Mouse (Mus musculus) liver, embryonic 14.5 days (tissue): ENCODE measurements around the gene Cdh13. TPM values are rescaled to one million over a fixed set of nuclear protein-coding genes. Genes with fewer than 3 reads are reported as not detected.
A peak's percentile ranks its signal among the peaks of the same experiment; 100 is the strongest.

Source experiments
- ATAC-seq: fragments of 200-750 bp; cut with Nextera tagmentation; 2 replicates; pipeline ENCODE4 v1.8.0; 2017; ENCODE audit warnings: moderate number of reproducible peaks, mild to moderate bottlenecking, moderate library complexity; ENCODE audit not compliant: insufficient read depth
- DNase-seq, 3 experiments: peaks; one replicate each; pipeline ENCODE4 v3.0.0-alpha.2; 2012 to 2013; ENCODE audit warnings: low read depth in 3 of 3, low spot score in 3 of 3
- H3K27ac ChIP-seq: fragments of 300-500 bp; sonication (generic); 2 replicates; pipeline ENCODE4 v1.5.1; 2014; ENCODE audit warnings: moderate library complexity, mild to moderate bottlenecking, control low read depth, inconsistent platforms
- H3K27me3 ChIP-seq: fragments of 300-500 bp; sonication (generic); 2 replicates; pipeline ENCODE4 v1.6.1; 2014; ENCODE audit warnings: mild to moderate bottlenecking, low read length, moderate library complexity; ENCODE audit not compliant: control insufficient read depth, insufficient read depth
- H3K36me3 ChIP-seq: fragments of 300-500 bp; sonication (generic); replicated peaks from 2 replicates; pipeline ENCODE4 v1.6.1; 2014; ENCODE audit warnings: low read depth; ENCODE audit not compliant: control insufficient read depth, insufficient read depth
- H3K4me1 ChIP-seq, 2 experiments: fragments of 200-500 bp in 1 of 2; fragments of 300-500 bp in 1 of 2; sonication (generic) in 1 of 2; replicated peaks; 2 replicates each; pipeline ENCODE4 v1.6.1; 2012 to 2014; ENCODE audit warnings: antibody characterized with exemption in 1 of 2, inconsistent platforms in 1 of 2, low read length in 1 of 2; ENCODE audit not compliant: control insufficient read depth in 2 of 2, insufficient read depth in 2 of 2
- H3K4me2 ChIP-seq: fragments of 300-500 bp; sonication (generic); 2 replicates; pipeline ENCODE4 v1.6.1; 2014; ENCODE audit warnings: low read depth, mild to moderate bottlenecking, control low read depth, moderate library complexity
- H3K4me3 ChIP-seq, 2 experiments: fragments of 200-500 bp in 1 of 2; fragments of 300-500 bp in 1 of 2; sonication (generic) in 1 of 2; 2 replicates each; pipeline ENCODE4 v1.5.1; 2012 to 2014; ENCODE audit warnings: low read depth in 2 of 2, low read length in 2 of 2, mild to moderate bottlenecking in 2 of 2, control low read depth in 1 of 2, inconsistent platforms in 1 of 2, moderate library complexity in 1 of 2; ENCODE audit not compliant: insufficient read depth in 1 of 2
- H3K9ac ChIP-seq: fragments of 300-500 bp; sonication (generic); replicated peaks from 2 replicates; pipeline ENCODE4 v1.6.1; 2014; ENCODE audit warnings: mild to moderate bottlenecking, control low read depth, moderate library complexity
- H3K9me3 ChIP-seq: fragments of 300-500 bp; sonication (generic); 2 replicates; pipeline ENCODE4 v1.6.1; 2016; ENCODE audit warnings: low read length, mixed read lengths; ENCODE audit not compliant: control insufficient read depth
- CTCF ChIP-seq: IDR thresholded peaks from 2 replicates; pipeline ENCODE4 v1.5.1; 2016; ENCODE audit warnings: antibody characterized with exemption, low read depth, control low read depth
- EP300 ChIP-seq: IDR thresholded peaks from 2 replicates; pipeline ENCODE4 v1.6.1; 2016; ENCODE audit warnings: antibody characterized with exemption, low read depth
- whole genome bisulfite sequencing: fragments of 180-500 bp; shearing (Covaris S2); extraction: QIAGEN DNeasy Blood & Tissue Kit; methylation state at CpG from one replicate; pipeline ENCODE4 v1.1.7; 2014; ENCODE audit not compliant: insufficient replicate concordance; 5-methylcytosine and 5-hydroxymethylcytosine counted together
- polyA plus RNA-seq, 2 experiments: library from polyadenylated mRNA; depleted of rRNA in 1 of 2; stranded (reverse) in 1 of 2; unstranded in 1 of 2; fragments of >200 nt; fragmentation: Nextera tagmentation in 1 of 2; extraction: Ambion mirVana in 1 of 2; gene quantifications; 2 replicates each; pipeline versions ENCODE4 v1.2.1 to v1.2.3; 2012 to 2014

The Cdh13 gene
- polyA plus RNA-seq, 2 experiments: 0.15 to 0.43 TPM

- H3K27me3 ChIP-seq: no peaks in the 10 kb centered on the region
- 68% methylated on average over 4 of the region's 4 CpGs for WGBS
- no peak overlapping the region for H3K4me2 ChIP-seq
- ATAC-seq (no peak), DNase-seq (no peak)
- H3K27ac ChIP-seq: no peak overlapping the region
- H3K9ac ChIP-seq: no peak overlapping the region
- H3K36me3 ChIP-seq: no peaks in the 10 kb centered on the region
- no peaks in the 10 kb centered on the region; the same call in 1 of the 2 replicates for H3K9me3 ChIP-seq
- peaks cover 0 to 3% of the 10 kb centered on the region in 2 experiments; a peak in 1 of 4 replicates for H3K4me1 ChIP-seq
- TF ChIP-seq CTCF: no peak
- no peak for TF ChIP-seq EP300
- H3K4me3 ChIP-seq: no peak overlapping the region
Measured at GRCm38 (mm10) chr8:119339546-119339945, 1056.0 kb downstream of the Cdh13 start.

DNA sequence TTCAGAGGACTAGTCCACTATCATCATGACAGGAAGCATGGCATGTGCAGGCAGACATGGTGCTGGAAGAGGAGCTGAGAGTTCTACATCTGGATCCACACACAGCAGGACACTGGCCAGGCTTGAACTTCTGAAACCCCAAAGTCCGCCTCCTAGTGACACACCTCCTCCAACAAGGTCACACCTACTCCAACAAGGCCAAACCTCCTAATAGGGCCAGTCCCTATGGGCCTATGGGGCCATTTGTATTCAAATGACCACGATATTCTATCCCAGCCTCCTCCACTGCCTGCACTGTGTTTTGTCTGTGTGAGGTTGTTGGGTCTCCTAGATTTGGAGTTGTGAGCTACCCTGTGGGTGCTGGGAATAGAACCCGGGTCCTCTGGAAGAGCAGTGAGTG, 1060.1 kb downstream of the Cdh13 start:
- Histone ChIP-seq H3K36me3 (peaks cover 10% of the 10 kb centered on the region), H3K9ac (no peak overlapping the region), H3K27ac (no peak overlapping the region), H3K4me3 (no peak overlapping the region), H3K4me2 (peak overlapping the region; percentile 85), H3K4me1 (peaks cover 2 to 8% of the 10 kb centered on the region in 2 experiments; a peak in 2 of 4 replicates), H3K27me3 (no peaks in the 10 kb centered on the region), H3K9me3 (no peaks in the 10 kb centered on the region; the same call in 1 of the 2 replicates)
- ATAC-seq: no peak
- WGBS: 69% methylated on average over 3 of the region's 3 CpGs
- no peak for TF ChIP-seq EP300
- TF ChIP-seq CTCF: no peak
- DNase-seq: no peak

DNA sequence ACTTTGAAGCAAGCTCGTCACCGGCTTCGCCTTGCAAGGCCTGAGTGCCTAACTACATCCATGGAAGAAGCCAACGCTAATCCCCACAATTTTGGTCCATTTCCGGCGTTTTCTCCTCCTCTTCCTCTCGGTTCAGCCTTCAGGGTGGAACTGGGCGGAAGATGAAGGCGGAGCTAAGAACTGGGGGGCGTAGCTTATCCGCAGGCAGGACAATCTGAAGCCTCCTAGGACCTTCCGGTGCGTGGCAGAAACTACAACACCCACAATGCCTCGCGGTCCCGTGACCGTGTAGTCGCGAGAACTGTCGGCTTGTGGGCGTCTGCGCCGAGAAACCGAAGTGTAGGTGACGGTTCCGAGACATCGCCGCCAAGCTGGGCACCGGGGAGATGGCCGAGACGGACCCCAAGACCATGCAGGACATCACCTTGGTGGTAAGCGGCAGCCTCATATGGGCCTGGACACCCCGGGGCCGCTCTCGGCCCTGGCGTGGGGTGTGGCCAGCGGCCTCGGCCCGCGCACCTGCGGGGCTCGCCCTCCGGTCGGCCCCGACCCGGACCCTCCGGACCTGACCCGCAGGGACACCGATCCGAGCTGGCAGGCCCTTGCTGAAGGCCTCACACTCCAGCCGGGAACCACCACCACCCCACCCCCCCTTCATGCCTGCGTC, 1060.8 kb downstream of the Cdh13 start, which contains the start of gene Hsbp1:
Hsbp1 (plus strand) TSS at position 299 of the 667 bp plus-strand sequence.
- Histone ChIP-seq H3K27ac (peak within 1 kb of the TSS; percentile 0; the same call in 1 of the 2 replicates), H3K36me3 (peaks cover 14% of the 10 kb centered on the region), H3K4me2 (peak within 1 kb of the TSS; percentile 85), H3K4me1 (peaks cover 2 to 8% of the 10 kb centered on the region in 2 experiments; a peak in 2 of 4 replicates), H3K4me3 (peak within 1 kb of the TSS; percentile 94 to 99), H3K27me3 (no peaks in the 10 kb centered on the region), H3K9me3 (no peaks in the 10 kb centered on the region; the same call in 1 of the 2 replicates), H3K9ac (peak within 1 kb of the TSS; percentile 95)
- peak; percentile 88 to 93 (median 92) for DNase-seq
- TF ChIP-seq CTCF (no peak), EP300 (no peak)
- peak; percentile 97 for ATAC-seq
- 4% methylated on average over 52 of the region's 52 CpGs for WGBS

DNA sequence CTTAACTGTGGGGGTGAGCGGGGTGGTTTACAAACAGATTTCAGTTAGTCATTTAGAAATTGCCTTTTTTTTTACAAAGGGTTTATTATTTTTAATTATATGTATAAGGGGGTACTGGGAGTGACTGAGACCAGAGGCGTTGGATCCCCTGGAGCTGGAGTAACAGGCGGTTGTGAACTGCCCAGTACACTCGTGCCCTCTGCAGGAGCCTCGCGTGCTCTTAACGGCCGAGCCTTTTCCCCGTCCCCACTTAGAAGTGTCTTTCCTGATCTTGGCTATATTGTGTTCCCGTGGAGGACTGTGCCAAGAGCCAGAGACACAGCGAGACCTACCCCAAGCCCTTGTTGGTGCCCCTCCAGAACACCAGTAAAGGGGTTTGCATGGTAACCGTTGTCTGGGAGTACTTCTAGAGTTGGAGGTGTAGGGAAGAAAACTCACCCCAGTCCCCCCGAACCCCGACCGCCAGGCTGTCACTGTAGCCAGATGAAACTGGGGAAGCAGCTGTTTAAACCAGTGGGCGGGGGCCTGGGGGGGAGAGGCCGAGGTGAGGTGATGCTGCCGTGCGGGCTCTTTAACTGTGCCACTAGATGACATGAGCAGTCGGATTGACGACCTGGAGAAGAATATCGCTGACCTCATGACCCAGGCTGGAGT, 1061.6 kb downstream of the Cdh13 start:
- no peak for ATAC-seq
- Histone ChIP-seq H3K27ac (peak overlapping the region; percentile 0; the same call in 1 of the 2 replicates), H3K4me3 (peak overlapping the region; percentile 94 to 99), H3K4me2 (peak overlapping the region; percentile 85), H3K9ac (peak overlapping the region; percentile 95), H3K36me3 (peaks cover 14% of the 10 kb centered on the region), H3K4me1 (peaks cover 2 to 13% of the 10 kb centered on the region in 2 experiments; a peak in 2 of 4 replicates), H3K27me3 (no peaks in the 10 kb centered on the region), H3K9me3 (no peaks in the 10 kb centered on the region; the same call in 1 of the 2 replicates)
- DNase-seq: no peak
- peak; percentile 28 for TF ChIP-seq CTCF
- TF ChIP-seq EP300: no peak
- WGBS: 29% methylated on average over 22 of the region's 22 CpGs

GRCm38 (mm10) chr8:119345683-119346075, 1062.1 kb downstream of the Cdh13 start:
- peaks cover 14% of the 10 kb centered on the region for H3K36me3 ChIP-seq

More at GRCm38 (mm10) chr8:119345683-119346075, 1062.1 kb downstream of the Cdh13 start:
- H3K4me3 ChIP-seq: peak overlapping the region; percentile 94 to 99; a peak in 3 of 4 replicates
- H3K4me1 ChIP-seq: peaks cover 2 to 14% of the 10 kb centered on the region in 2 experiments; a peak in 2 of 4 replicates
- H3K9ac ChIP-seq: no peak overlapping the region
- no peaks in the 10 kb centered on the region; the same call in 1 of the 2 replicates for H3K9me3 ChIP-seq
- 63% methylated on average over 15 of the region's 15 CpGs for WGBS
- H3K4me2 ChIP-seq: peak overlapping the region; percentile 85
- H3K27me3 ChIP-seq: no peaks in the 10 kb centered on the region
- no peak for DNase-seq
- no peak overlapping the region for H3K27ac ChIP-seq
- TF ChIP-seq EP300: no peak
- TF ChIP-seq CTCF: peak; percentile 37; the same call in 1 of the 2 replicates
- ATAC-seq: no peak
